Mouse (Mus musculus): ENCODE measurements at regions not wholly inside any gene's neighbourhood (a gene's known extent, or its start where the extent isn't known, plus 50 kb on each side); places are given as distances from the start of the nearest gene placed in this dataset.

DNA sequence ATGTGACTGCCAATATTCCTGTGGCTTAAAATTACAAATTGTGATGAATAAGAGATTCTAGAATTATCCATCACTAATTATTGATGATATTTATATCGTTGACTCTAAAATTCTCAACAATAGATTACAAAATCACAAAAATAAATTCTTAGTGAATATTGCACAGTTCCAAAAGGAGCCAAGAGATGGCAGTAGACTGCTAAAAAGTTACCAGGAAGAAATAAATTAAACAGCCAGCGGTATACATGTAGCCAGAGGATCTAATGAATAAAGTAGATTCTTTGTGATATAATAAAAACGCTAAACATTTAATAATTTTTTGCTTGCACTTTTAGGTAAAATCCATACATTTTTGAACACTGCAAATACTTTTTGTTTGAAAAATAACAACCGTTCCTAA, 294.7 kb downstream of the Lipi start:
- H3K4me3 ChIP-seq (replicated peaks) = no peak overlapping the region
- no peaks in the 10 kb centered on the region for H3K27me3 ChIP-seq
- no peaks in the 10 kb centered on the region for H3K36me3 ChIP-seq
- ATAC-seq = no peak
- H3K4me1 ChIP-seq (replicated peaks) = no peaks in the 10 kb centered on the region
- no peaks in the 10 kb centered on the region for H3K9me3 ChIP-seq
- no peak overlapping the region for H3K4me2 ChIP-seq (replicated peaks)
- no peak overlapping the region for H3K27ac ChIP-seq
- no peak overlapping the region for H3K9ac ChIP-seq (replicated peaks)
- 48% methylated on average over 4 of the region's 4 CpGs for WGBS

DNA sequence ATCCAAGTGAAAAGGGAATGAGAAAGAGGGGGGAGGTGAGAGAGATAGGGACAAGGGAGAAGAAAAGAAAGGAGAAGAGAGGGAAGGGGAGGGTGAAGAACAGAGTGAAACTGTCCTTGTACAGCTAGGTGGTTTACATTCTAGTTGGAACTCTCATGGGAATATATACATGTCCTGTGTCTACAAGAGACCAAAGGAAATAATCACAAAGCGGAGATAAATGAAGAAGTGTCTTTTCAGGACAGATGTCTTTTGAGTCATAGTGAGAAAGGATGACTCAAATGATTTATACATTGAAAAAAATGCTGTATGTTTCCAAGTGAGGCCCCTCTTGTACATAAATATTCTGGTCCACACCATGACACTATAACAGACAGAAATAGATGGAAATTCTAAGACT, 298.7 kb downstream of the Lipi start:
- Histone ChIP-seq H3K4me2 (replicated peaks) (no peak overlapping the region), H3K4me3 (replicated peaks) (no peak overlapping the region), H3K9me3 (no peaks in the 10 kb centered on the region), H3K4me1 (replicated peaks) (no peaks in the 10 kb centered on the region), H3K36me3 (no peaks in the 10 kb centered on the region), H3K9ac (replicated peaks) (no peak overlapping the region), H3K27me3 (no peaks in the 10 kb centered on the region), H3K27ac (no peak overlapping the region)
- ATAC-seq = no peak
- 98% methylated on average over 1 of the region's 1 CpGs for WGBS

GRCm38 (mm10) chr16:75285811-75286210, 300.1 kb downstream of the Lipi start:
- H3K27ac ChIP-seq = no peak overlapping the region
- H3K27me3 ChIP-seq = no peaks in the 10 kb centered on the region
- H3K36me3 ChIP-seq = no peaks in the 10 kb centered on the region
- ATAC-seq = no peak
- H3K9me3 ChIP-seq = no peaks in the 10 kb centered on the region
- no peak overlapping the region for H3K9ac ChIP-seq (replicated peaks)
- no peaks in the 10 kb centered on the region for H3K4me1 ChIP-seq (replicated peaks)
- WGBS = 87% methylated on average over 2 of the region's 2 CpGs
- H3K4me3 ChIP-seq (replicated peaks) = no peak overlapping the region
- H3K4me2 ChIP-seq (replicated peaks) = no peak overlapping the region

GRCm38 (mm10) chr16:75263903-75264302, 322.0 kb downstream of the Lipi start:
- Histone ChIP-seq H3K4me3 (replicated peaks) (no peak overlapping the region), H3K9me3 (no peaks in the 10 kb centered on the region), H3K9ac (replicated peaks) (no peak overlapping the region), H3K36me3 (no peaks in the 10 kb centered on the region), H3K27me3 (no peaks in the 10 kb centered on the region), H3K4me2 (replicated peaks) (no peak overlapping the region), H3K4me1 (replicated peaks) (no peaks in the 10 kb centered on the region), H3K27ac (no peak overlapping the region)
- WGBS = 77% methylated on average over 6 of the region's 6 CpGs
- ATAC-seq = no peak

GRCm38 (mm10) chr16:75254981-75255380, 330.9 kb downstream of the Lipi start:
- no peaks in the 10 kb centered on the region for H3K36me3 ChIP-seq
- no peak overlapping the region for H3K9ac ChIP-seq (replicated peaks)
- no peaks in the 10 kb centered on the region for H3K9me3 ChIP-seq
- H3K27me3 ChIP-seq = no peaks in the 10 kb centered on the region
- H3K27ac ChIP-seq = no peak overlapping the region
- H3K4me3 ChIP-seq (replicated peaks) = no peak overlapping the region
- 94% methylated on average over 1 of the region's 1 CpGs for WGBS
- no peaks in the 10 kb centered on the region for H3K4me1 ChIP-seq (replicated peaks)
- H3K4me2 ChIP-seq (replicated peaks) = no peak overlapping the region
- no peak for ATAC-seq

- no peak for ATAC-seq
- 12% methylated on average over 5 of the region's 5 CpGs for WGBS
- Histone ChIP-seq H3K9me3 (no peaks in the 10 kb centered on the region), H3K4me1 (replicated peaks) (no peaks in the 10 kb centered on the region), H3K4me2 (replicated peaks) (no peak overlapping the region), H3K36me3 (no peaks in the 10 kb centered on the region), H3K27ac (no peak overlapping the region), H3K27me3 (no peaks in the 10 kb centered on the region), H3K9ac (replicated peaks) (no peak overlapping the region), H3K4me3 (replicated peaks) (no peak overlapping the region)
These were observed 336.7 kb downstream of the Lipi start for GRCm38 (mm10) chr16:75249170-75249569.

GRCm38 (mm10) chr16:75240383-75240782, 345.5 kb downstream of the Lipi start:
- H3K27ac ChIP-seq = no peak overlapping the region
- no peaks in the 10 kb centered on the region for H3K9me3 ChIP-seq
- 89% methylated on average over 2 of the region's 2 CpGs for WGBS
- no peaks in the 10 kb centered on the region for H3K27me3 ChIP-seq
- no peak overlapping the region for H3K4me2 ChIP-seq (replicated peaks)
- no peak overlapping the region for H3K4me3 ChIP-seq (replicated peaks)
- H3K9ac ChIP-seq (replicated peaks) = no peak overlapping the region
- no peak for ATAC-seq
- no peaks in the 10 kb centered on the region for H3K36me3 ChIP-seq
- no peaks in the 10 kb centered on the region for H3K4me1 ChIP-seq (replicated peaks)

- no peaks in the 10 kb centered on the region for H3K4me1 ChIP-seq (replicated peaks)
- no peak overlapping the region for H3K9ac ChIP-seq (replicated peaks)
- H3K27ac ChIP-seq = no peak overlapping the region
- ATAC-seq = no peak
- no peaks in the 10 kb centered on the region for H3K27me3 ChIP-seq
- WGBS = 79% methylated on average over 1 of the region's 1 CpGs
- H3K9me3 ChIP-seq = no peaks in the 10 kb centered on the region
- H3K36me3 ChIP-seq = no peaks in the 10 kb centered on the region
- H3K4me3 ChIP-seq (replicated peaks) = no peak overlapping the region
- H3K4me2 ChIP-seq (replicated peaks) = no peak overlapping the region
These were observed 353.7 kb downstream of the Lipi start for GRCm38 (mm10) chr16:75232133-75232532.

DNA sequence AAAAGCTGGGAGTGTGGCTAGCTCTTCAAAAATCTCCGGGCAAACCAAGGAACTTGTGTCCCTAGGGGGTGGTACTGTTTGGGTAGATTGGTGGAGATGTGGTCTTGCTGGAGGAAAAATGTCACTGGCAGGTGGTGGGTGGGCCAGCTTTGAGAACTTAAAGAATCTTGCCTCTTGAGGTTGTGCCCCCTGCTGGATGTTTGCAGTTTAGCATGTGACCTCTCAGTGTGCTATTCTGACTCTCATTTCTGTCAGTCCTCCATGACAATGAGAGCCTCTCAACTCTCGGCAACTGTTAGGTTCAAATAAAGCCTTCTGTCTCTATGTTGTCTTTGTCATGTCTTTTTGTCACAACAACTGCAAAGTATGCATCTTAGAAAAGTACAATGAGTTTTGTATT, 392.5 kb downstream of the Lipi start:
- no peak overlapping the region for H3K4me3 ChIP-seq (replicated peaks)
- 66% methylated on average over 2 of the region's 2 CpGs for WGBS
- ATAC-seq = no peak

DNA sequence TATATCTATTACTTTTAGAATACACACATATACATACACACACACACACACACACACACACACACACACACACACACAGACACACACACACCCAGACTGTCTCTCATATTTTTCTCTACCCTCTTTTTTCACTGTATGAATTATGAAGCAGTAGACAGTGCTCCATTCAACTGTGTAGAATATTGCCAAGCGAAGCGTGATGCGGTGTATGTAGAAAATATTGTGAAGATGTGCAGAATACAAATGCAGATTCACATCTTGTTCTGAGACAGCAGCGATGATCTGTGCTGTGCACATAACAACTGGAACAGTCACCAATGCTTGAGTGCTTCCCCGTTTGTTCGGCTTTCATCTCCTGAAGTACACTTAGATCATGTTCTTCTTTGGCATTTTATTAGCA, 395.5 kb downstream of the Lipi start:
- no peak overlapping the region for H3K4me3 ChIP-seq (replicated peaks)
- ATAC-seq = no peak

More for the DNA sequence above, 392.5 kb downstream of the Lipi start:
- Histone ChIP-seq H3K9me3 (no peaks in the 10 kb centered on the region), H3K27me3 (no peaks in the 10 kb centered on the region), H3K36me3 (no peaks in the 10 kb centered on the region), H3K27ac (no peak overlapping the region), H3K9ac (replicated peaks) (no peak overlapping the region), H3K4me2 (replicated peaks) (no peak overlapping the region), H3K4me1 (replicated peaks) (no peaks in the 10 kb centered on the region)

GRCm38 (mm10) chr16:75166040-75166439, 419.8 kb downstream of the Lipi start:
- H3K9me3 ChIP-seq = no peaks in the 10 kb centered on the region
- H3K27ac ChIP-seq = no peak overlapping the region
- 84% methylated on average over 1 of the region's 1 CpGs for WGBS
- no peak for ATAC-seq
- no peak overlapping the region for H3K4me2 ChIP-seq (replicated peaks)
- no peaks in the 10 kb centered on the region for H3K27me3 ChIP-seq
- no peak overlapping the region for H3K4me3 ChIP-seq (replicated peaks)
- H3K4me1 ChIP-seq (replicated peaks) = no peaks in the 10 kb centered on the region
- H3K9ac ChIP-seq (replicated peaks) = no peak overlapping the region
- H3K36me3 ChIP-seq = no peaks in the 10 kb centered on the region

More for the DNA sequence above, 395.5 kb downstream of the Lipi start:
- H3K36me3 ChIP-seq = no peaks in the 10 kb centered on the region
- H3K4me2 ChIP-seq (replicated peaks) = no peak overlapping the region
- 91% methylated on average over 6 of the region's 6 CpGs for WGBS
- H3K27me3 ChIP-seq = no peaks in the 10 kb centered on the region
- no peaks in the 10 kb centered on the region for H3K9me3 ChIP-seq
- no peaks in the 10 kb centered on the region for H3K4me1 ChIP-seq (replicated peaks)
- H3K27ac ChIP-seq = no peak overlapping the region
- H3K9ac ChIP-seq (replicated peaks) = no peak overlapping the region

DNA sequence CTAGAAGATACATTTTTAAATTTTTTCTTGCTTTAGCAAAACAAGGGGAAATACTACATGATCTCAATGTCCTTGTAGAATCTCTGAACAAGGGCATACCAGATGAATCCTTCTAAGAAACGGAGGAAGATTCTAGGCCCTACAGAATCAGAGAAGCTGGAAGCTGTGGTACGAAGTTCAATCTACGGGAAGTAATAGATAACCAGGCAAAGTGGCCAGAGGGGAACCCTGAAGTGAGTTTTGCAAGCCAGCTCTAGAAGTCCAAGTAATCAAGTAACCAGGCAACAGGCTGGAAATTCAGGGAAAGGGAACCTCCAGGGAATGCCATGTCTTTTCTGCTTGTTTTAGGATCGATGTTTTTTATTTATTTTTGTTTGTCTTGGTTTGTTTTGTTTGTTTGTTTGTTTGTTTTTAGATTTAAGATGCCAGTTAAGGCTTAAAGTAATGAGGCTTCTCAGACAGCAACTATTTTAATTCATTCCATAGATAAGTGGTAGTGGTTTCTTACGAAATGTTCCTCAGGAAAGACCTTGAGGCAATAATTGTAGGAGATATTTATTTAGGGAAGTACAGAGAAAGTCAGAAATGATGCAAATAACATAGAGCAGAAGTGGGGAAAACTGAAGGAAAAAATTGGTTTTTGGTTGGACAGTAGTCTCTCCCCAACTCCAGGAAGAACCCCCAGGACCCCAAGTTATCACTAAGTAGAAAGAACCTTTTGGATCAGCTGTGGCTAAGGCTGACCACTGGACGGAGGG, 420.7 kb downstream of the Lipi start:
- Histone ChIP-seq H3K27ac (no peak overlapping the region), H3K9ac (replicated peaks) (no peak overlapping the region)

GRCm38 (mm10) chr16:75159740-75160139, 426.1 kb downstream of the Lipi start:
- no peak overlapping the region for H3K27ac ChIP-seq
- H3K27me3 ChIP-seq = no peaks in the 10 kb centered on the region
- H3K9me3 ChIP-seq = no peaks in the 10 kb centered on the region
- no peaks in the 10 kb centered on the region for H3K36me3 ChIP-seq
- H3K4me3 ChIP-seq (replicated peaks) = no peak overlapping the region
- no peak overlapping the region for H3K9ac ChIP-seq (replicated peaks)
- no peak overlapping the region for H3K4me2 ChIP-seq (replicated peaks)
- no peak for ATAC-seq
- no peaks in the 10 kb centered on the region for H3K4me1 ChIP-seq (replicated peaks)
- 93% methylated on average over 2 of the region's 2 CpGs for WGBS

More for the DNA sequence above, 420.7 kb downstream of the Lipi start:
- 87% methylated on average over 6 of the region's 6 CpGs for WGBS
- H3K4me2 ChIP-seq (replicated peaks) = no peak overlapping the region
- no peak overlapping the region for H3K4me3 ChIP-seq (replicated peaks)
- ATAC-seq = no peak
- H3K4me1 ChIP-seq (replicated peaks) = no peaks in the 10 kb centered on the region
- no peaks in the 10 kb centered on the region for H3K36me3 ChIP-seq
- no peaks in the 10 kb centered on the region for H3K27me3 ChIP-seq
- H3K9me3 ChIP-seq = no peaks in the 10 kb centered on the region

All from midbrain, embryonic 13.5 days (tissue).